Mouse (Mus musculus) thymus, postnatal 0 days (tissue): ENCODE measurements around the gene Sfn. TPM values are rescaled to one million over a fixed set of nuclear protein-coding genes. Genes with fewer than 3 reads are reported as not detected.

Experiments used
- microRNA-seq: library from miRNA; unstranded; fragments of <30 nt; microRNA quantifications from one replicate; pipeline ENCODE4, GENCODE M21; 2016; ENCODE audit warnings: borderline number of aligned reads
- polyA plus RNA-seq: library from polyadenylated mRNA; unstranded; fragments of >200 nt; fragmentation: Nextera tagmentation; extraction: Ambion mirVana; gene quantifications from 2 replicates; pipeline ENCODE4 v1.2.1, GENCODE M21; 2015

Gene Sfn
- polyA plus RNA-seq, 1 experiment from 2014 or later = 60.3 TPM

Small RNAs within 50 kb of the gene (microRNA-seq; reads per million reads assigned to microRNA genes)
- gene Gm23158 = not detected

Other genes starting within 250 kb of the Sfn start
- gene Wdtc1, start 248.7 kb downstream of the Sfn start, polyA plus RNA-seq = 13.6 and 14.2 TPM in 2 replicates
- 5.2 and 6.2 TPM in 2 replicates for gene Slc9a1, start 232.5 kb downstream of the Sfn start, polyA plus RNA-seq
- gene Tent5b, start 122.0 kb downstream of the Sfn start, polyA plus RNA-seq = 0.38 and 0.40 TPM in 2 replicates
- 1.2 and 1.4 TPM in 2 replicates for gene Trnp1, start 103.6 kb downstream of the Sfn start, polyA plus RNA-seq
- gene Kdf1, start 83.2 kb downstream of the Sfn start, polyA plus RNA-seq = 9.7 and 11.2 TPM in 2 replicates
- 257 and 261 TPM in 2 replicates for gene Nudc, start 56.2 kb downstream of the Sfn start, polyA plus RNA-seq
- 0.33 and 0.37 TPM in 2 replicates for gene Nr0b2, start 48.8 kb downstream of the Sfn start, polyA plus RNA-seq
- gene Gpatch3, start 27.4 kb downstream of the Sfn start, polyA plus RNA-seq = 8.3 and 8.9 TPM in 2 replicates
- gene Gpn2, start 17.8 kb downstream of the Sfn start, polyA plus RNA-seq = 23.4 and 25.9 TPM in 2 replicates
- 6.7 and 10.5 TPM in 2 replicates for gene Zdhhc18, start 48.0 kb upstream of the Sfn start, polyA plus RNA-seq
- 18.6 and 19.4 TPM in 2 replicates for gene Pigv, start 70.5 kb upstream of the Sfn start, polyA plus RNA-seq
- gene Arid1a, start 154.6 kb upstream of the Sfn start, polyA plus RNA-seq = 25.3 and 36.5 TPM in 2 replicates